In genomic region chr15:79346051-79346793, GRCm38 (mm10) we compare ENCODE assay signal across 8 mouse cellular contexts. TPM values are rescaled to one million over a fixed set of nuclear protein-coding genes. Genes with fewer than 3 reads are reported as not detected.
A peak's percentile ranks its signal among the peaks of the same experiment; 100 is the strongest.
DNase-seq lines count a peak whose midpoint lies in the region; ATAC-seq and TF ChIP-seq lines count a peak whose summit lies in the region.

Gene Maff, plus strand, starts transcription at chr15:79346621.

- no peaks in the 10 kb centered on the region for H3K27me3 ChIP-seq in kidney, embryonic 15.5 days
- H3K27me3 ChIP-seq in hindbrain, postnatal 0 days (ENCODE audit: insufficient read depth, low read length) = no peaks in the 10 kb centered on the region

- peaks cover 26% of the 10 kb centered on the region for H3K4me1 ChIP-seq in kidney, embryonic 15.5 days
- peaks cover 11% of the 10 kb centered on the region for H3K4me1 ChIP-seq in brown adipose tissue, adult 24 weeks (ENCODE audit: control insufficient read depth, insufficient read depth, insufficient read length, low read length)
- H3K4me1 ChIP-seq in hindbrain, postnatal 0 days (ENCODE audit: insufficient read depth, low read length) = 0 out of 2 replicates have a peak, but pooled peaks cover 3% of the 10 kb centered on the region

- peak within 1 kb of the TSS; percentile 96 for H3K27ac ChIP-seq in kidney, embryonic 15.5 days
- H3K27ac ChIP-seq in brown adipose tissue, adult 24 weeks (replicated peaks; ENCODE audit: low read depth, low read length) = peak within 1 kb of the TSS; percentile 77
- peak within 1 kb of the TSS; percentile 78 for H3K27ac ChIP-seq in hindbrain, postnatal 0 days

- WGBS in kidney, embryonic 15.5 days = 49% methylated on average over 8 of the region's 8 CpGs
- WGBS in hindbrain, postnatal 0 days = 55% methylated on average over 8 of the region's 8 CpGs

- H3K36me3 ChIP-seq in kidney, embryonic 15.5 days = no peaks in the 10 kb centered on the region
- no peaks in the 10 kb centered on the region for H3K36me3 ChIP-seq in hindbrain, postnatal 0 days (ENCODE audit: insufficient read depth, low read length)

- no peak; the same call in 1 of the 2 replicates for TF ChIP-seq CTCF in hindbrain, postnatal 0 days (IDR thresholded peaks at IDR 0.05; ENCODE audit: low read depth)

- DNase-seq in kidney, postnatal 14 days = no peak
- no peak for DNase-seq in hindbrain, postnatal 0 days (ENCODE audit: low spot score)
- peak; percentile 30 for DNase-seq in naive thymus-derived CD4-positive, alpha-beta T cell, adult 2 months (ENCODE audit: low read depth)
- no peak for DNase-seq in adrenal gland, postnatal 10 days
- no peak for DNase-seq in adrenal gland, postnatal 36 days
- no peak for DNase-seq in layer of hippocampus, postnatal 36 days

- no peaks in the 10 kb centered on the region for H3K9me3 ChIP-seq in kidney, embryonic 15.5 days (replicated peaks)
- no peaks in the 10 kb centered on the region for H3K9me3 ChIP-seq in hindbrain, postnatal 0 days (ENCODE audit: low read length)

- peak within 1 kb of the TSS; percentile 82 for H3K9ac ChIP-seq in kidney, embryonic 15.5 days
- peak within 1 kb of the TSS; percentile 74 for H3K9ac ChIP-seq in hindbrain, postnatal 0 days (replicated peaks; ENCODE audit: low read length)

- no peak for ATAC-seq in kidney, embryonic 15.5 days (replicated peaks; ENCODE audit: low FRiP score)
- ATAC-seq in hindbrain, postnatal 0 days = no peak

- H3K4me2 ChIP-seq in kidney, embryonic 15.5 days = peak within 1 kb of the TSS; percentile 99
- peak within 1 kb of the TSS; percentile 90 for H3K4me2 ChIP-seq in hindbrain, postnatal 0 days (ENCODE audit: low read depth, low read length)

- H3K4me3 ChIP-seq in kidney, embryonic 15.5 days (replicated peaks) = peak within 1 kb of the TSS; percentile 85
- H3K4me3 ChIP-seq in brown adipose tissue, adult 24 weeks (ENCODE audit: insufficient read depth, low read depth, low read length) = peak within 1 kb of the TSS; percentile 85
- H3K4me3 ChIP-seq in hindbrain, postnatal 0 days (ENCODE audit: low read length) = peak within 1 kb of the TSS; percentile 75

RNA-seq across cellular contexts. Expression of gene Maff, which starts in this region (rescaled TPM):
- polyA plus RNA-seq in kidney, embryonic 15.5 days (2015; fragmentation: Nextera tagmentation; extraction: Ambion mirVana) = 3.8 and 4.4 TPM in 2 replicates
- polyA plus RNA-seq in brown adipose tissue, adult 24 weeks (2012; ENCODE audit: insufficient read depth, insufficient read length, missing spikeins) = 9.8 and 11.4 TPM in 2 replicates
- total RNA-seq in hindbrain, postnatal 0 days (2014; rRNA removed) = 4.0 and 5.4 TPM in 2 replicates
- 1.7 and 2.0 TPM in 2 replicates for polyA plus RNA-seq in hindbrain, postnatal 0 days (2015; fragmentation: Nextera tagmentation; extraction: Ambion mirVana)
- total RNA-seq in adrenal gland, postnatal 10 days (2021) = 10 to 100 TPM in 1 of 2 experiments, 1 to 10 TPM in 1; 3.6 to 10.8 TPM
- 10 to 100 TPM in 1 of 2 experiments, 1 to 10 TPM in 1; 6.3 to 19.1 TPM for total RNA-seq in adrenal gland, postnatal 36 days (2021)
- total RNA-seq in layer of hippocampus, postnatal 36 days (2021) = 1 to 10 TPM; 1.4 to 2.3 TPM
